Mouse (Mus musculus) heart, embryonic 14.5 days (tissue): ENCODE results near the gene Adck2. TPM values are rescaled to one million over a fixed set of nuclear protein-coding genes. Genes with fewer than 3 reads are reported as not detected.

Experiments used
- ATAC-seq: fragments of 200-750 bp; cut with Nextera tagmentation; 2 replicates; pipeline ENCODE4 v1.8.0; 2017; ENCODE audit warnings: low read depth, moderate TSS enrichment; ENCODE audit not compliant: insufficient number of reproducible peaks, insufficient read depth, low FRiP score
- H3K27ac ChIP-seq, 2 experiments: fragments of 200-500 bp in 1 of 2; fragments of 300-500 bp in 1 of 2; sonication (generic) in 1 of 2; replicated peaks in 1 of 2; 2 replicates each; pipeline ENCODE4 v1.5.1; 2012 to 2014; ENCODE audit warnings: low read depth in 2 of 2, low read length in 2 of 2, control low read depth in 1 of 2, mild to moderate bottlenecking in 1 of 2, mixed read lengths in 1 of 2; ENCODE audit not compliant: control insufficient read depth in 1 of 2, insufficient read depth in 1 of 2
- H3K27me3 ChIP-seq: fragments of 300-500 bp; sonication (generic); 2 replicates; pipeline ENCODE4 v1.6.1; 2014; ENCODE audit warnings: mild to moderate bottlenecking, low read length, control low read depth; ENCODE audit not compliant: control insufficient read depth, insufficient read depth
- H3K36me3 ChIP-seq: fragments of 300-500 bp; sonication (generic); 2 replicates; pipeline ENCODE4 v1.6.1; 2014; ENCODE audit warnings: mild to moderate bottlenecking, control low read depth, low read length, mixed read lengths; ENCODE audit not compliant: control insufficient read depth, insufficient read depth
- H3K4me1 ChIP-seq, 2 experiments: fragments of 200-500 bp in 1 of 2; fragments of 300-500 bp in 1 of 2; sonication (generic) in 1 of 2; 2 replicates each; pipeline ENCODE4 v1.6.1; 2012 to 2014; ENCODE audit warnings: low read length in 2 of 2, control low read depth in 1 of 2, mixed read lengths in 1 of 2; ENCODE audit not compliant: control insufficient read depth in 2 of 2, insufficient read depth in 2 of 2
- H3K4me2 ChIP-seq: fragments of 300-500 bp; sonication (generic); 2 replicates; pipeline ENCODE4 v1.6.1; 2014; ENCODE audit warnings: mild to moderate bottlenecking, low read length
- H3K4me3 ChIP-seq, 2 experiments: fragments of 200-500 bp in 1 of 2; fragments of 300-500 bp in 1 of 2; sonication (generic) in 1 of 2; 2 replicates each; pipeline ENCODE4 v1.5.1; 2012 to 2014; ENCODE audit warnings: low read length in 2 of 2, mild to moderate bottlenecking in 2 of 2, control low read depth in 1 of 2, low read depth in 1 of 2, moderate library complexity in 1 of 2; ENCODE audit not compliant: control insufficient read depth in 1 of 2, insufficient read depth in 1 of 2
- H3K9ac ChIP-seq: fragments of 300-500 bp; sonication (generic); 2 replicates; pipeline ENCODE4 v1.6.1; 2014; ENCODE audit warnings: mild to moderate bottlenecking, low read length
- H3K9me3 ChIP-seq: fragments of 300-500 bp; sonication (generic); 2 replicates; pipeline ENCODE4 v1.6.1; 2016; ENCODE audit warnings: low read length, control low read depth; ENCODE audit not compliant: control insufficient read depth
- WGBS: fragments of 180-500 bp; shearing (Covaris S2); extraction: QIAGEN DNeasy Blood & Tissue Kit; methylation state at CpG from one replicate; pipeline ENCODE4 v1.1.7; 2014; 5-methylcytosine and 5-hydroxymethylcytosine counted together
- polyA plus RNA-seq: library from polyadenylated mRNA; unstranded; fragments of >200 nt; fragmentation: Nextera tagmentation; extraction: Ambion mirVana; gene quantifications from 2 replicates; pipeline ENCODE4 v1.2.1, GENCODE M21; 2014

Gene Adck2
- polyA plus RNA-seq, 1 experiment from 2014 or later: 16.1 TPM

GRCm38 (mm10) chr6:39537276-39537675, 36.4 kb upstream of the Adck2 start:
- no peak overlapping the region for H3K4me2 ChIP-seq
- H3K9me3 ChIP-seq: no peaks in the 10 kb centered on the region
- no peak overlapping the region for H3K27ac ChIP-seq
- no peak for ATAC-seq
- no peaks in the 10 kb centered on the region for H3K36me3 ChIP-seq
- H3K27me3 ChIP-seq: no peaks in the 10 kb centered on the region
- WGBS: 92% methylated on average over 5 of the region's 5 CpGs
- no peak overlapping the region for H3K4me3 ChIP-seq
- H3K4me1 ChIP-seq: peaks cover 16 to 27% of the 10 kb centered on the region in 2 experiments
- H3K9ac ChIP-seq: no peak overlapping the region

DNA sequence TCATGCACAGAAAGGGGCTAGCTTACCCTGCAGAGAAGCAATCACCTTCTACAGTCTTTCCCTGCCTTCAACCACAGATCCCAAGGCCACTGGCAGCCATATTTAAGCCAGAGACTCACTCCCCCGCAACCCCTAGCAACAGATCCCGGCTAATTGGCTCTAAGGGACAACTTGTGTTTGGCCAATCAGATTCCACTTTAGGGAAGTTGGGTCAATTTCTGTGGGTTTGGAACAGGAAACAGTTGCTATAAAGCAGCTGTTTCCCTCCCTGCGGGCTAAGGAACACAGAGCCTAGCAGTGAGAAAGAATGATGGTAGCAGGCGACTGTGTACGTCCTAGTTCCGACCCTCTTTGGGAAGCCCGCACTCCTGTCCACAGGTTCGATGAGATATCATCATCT, 35.4 kb upstream of the Adck2 start:
- Histone ChIP-seq H3K4me3 (no peak overlapping the region), H3K27me3 (no peaks in the 10 kb centered on the region), H3K36me3 (no peaks in the 10 kb centered on the region), H3K9me3 (no peaks in the 10 kb centered on the region), H3K9ac (no peak overlapping the region), H3K4me1 (peaks cover 24 to 36% of the 10 kb centered on the region in 2 experiments), H3K27ac (peak overlapping the region; percentile 58 to 71), H3K4me2 (no peak overlapping the region)
- no peak for ATAC-seq
- WGBS: 73% methylated on average over 8 of the region's 8 CpGs

DNA sequence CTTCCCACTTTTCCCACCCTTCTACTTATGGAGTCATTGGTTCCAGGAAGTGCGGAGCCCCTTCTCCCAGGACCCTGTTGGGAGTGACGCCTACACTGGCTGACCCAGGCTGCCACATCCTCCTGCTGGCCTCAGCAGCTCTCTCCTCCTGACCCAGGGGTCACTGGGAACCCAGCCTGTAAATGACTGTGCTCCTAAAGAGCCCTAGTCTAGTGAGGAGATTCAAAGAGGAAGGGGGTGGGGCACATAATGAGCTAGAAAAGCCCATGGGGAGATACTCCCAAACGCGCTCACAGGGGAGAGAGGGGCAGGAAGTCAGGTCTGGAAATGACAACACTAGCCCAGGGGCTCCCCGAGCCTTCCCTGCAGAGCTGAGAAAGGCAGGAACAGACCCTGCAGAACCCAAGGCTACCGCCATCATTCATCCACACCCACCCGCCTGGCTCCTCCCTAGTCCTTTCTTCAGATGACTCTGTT, 34.0 kb upstream of the Adck2 start:
- Histone ChIP-seq H3K27ac (peak overlapping the region; percentile 68 to 71), H3K9ac (no peak overlapping the region; the same call in 1 of the 2 replicates), H3K36me3 (no peaks in the 10 kb centered on the region), H3K9me3 (no peaks in the 10 kb centered on the region), H3K4me3 (no peak overlapping the region), H3K4me1 (peaks cover 32 to 44% of the 10 kb centered on the region in 2 experiments), H3K4me2 (peak overlapping the region; percentile 54), H3K27me3 (no peaks in the 10 kb centered on the region)
- WGBS: 29% methylated on average over 7 of the region's 7 CpGs
- ATAC-seq: peak; percentile 63

DNA sequence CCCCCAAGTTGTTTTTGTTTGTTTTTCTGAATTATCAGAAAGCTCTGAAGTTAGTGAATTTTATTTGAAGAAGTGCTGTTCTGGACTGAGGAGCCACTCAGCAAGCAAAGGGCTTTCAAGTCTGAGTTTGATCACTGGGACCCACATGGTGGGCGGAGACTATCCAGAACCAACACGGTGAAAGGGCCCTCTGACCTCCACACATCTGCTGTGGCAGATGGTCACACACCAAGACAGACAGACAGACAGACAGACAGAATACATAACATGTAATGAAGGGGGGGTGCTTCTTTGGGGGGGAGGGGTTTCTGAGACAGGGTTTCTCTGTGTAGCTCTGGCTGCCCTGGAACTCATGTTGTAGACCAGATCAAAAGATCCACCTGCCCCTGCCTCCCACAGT, 33.1 kb upstream of the Adck2 start:
- 48% methylated on average over 2 of the region's 2 CpGs for WGBS
- Histone ChIP-seq H3K27ac (peak overlapping the region; percentile 68 to 71), H3K9me3 (no peaks in the 10 kb centered on the region), H3K4me1 (peaks cover 32 to 45% of the 10 kb centered on the region in 2 experiments), H3K27me3 (no peaks in the 10 kb centered on the region), H3K9ac (no peak overlapping the region), H3K4me3 (no peak overlapping the region), H3K36me3 (no peaks in the 10 kb centered on the region), H3K4me2 (peak overlapping the region; percentile 54)
- no peak for ATAC-seq

DNA sequence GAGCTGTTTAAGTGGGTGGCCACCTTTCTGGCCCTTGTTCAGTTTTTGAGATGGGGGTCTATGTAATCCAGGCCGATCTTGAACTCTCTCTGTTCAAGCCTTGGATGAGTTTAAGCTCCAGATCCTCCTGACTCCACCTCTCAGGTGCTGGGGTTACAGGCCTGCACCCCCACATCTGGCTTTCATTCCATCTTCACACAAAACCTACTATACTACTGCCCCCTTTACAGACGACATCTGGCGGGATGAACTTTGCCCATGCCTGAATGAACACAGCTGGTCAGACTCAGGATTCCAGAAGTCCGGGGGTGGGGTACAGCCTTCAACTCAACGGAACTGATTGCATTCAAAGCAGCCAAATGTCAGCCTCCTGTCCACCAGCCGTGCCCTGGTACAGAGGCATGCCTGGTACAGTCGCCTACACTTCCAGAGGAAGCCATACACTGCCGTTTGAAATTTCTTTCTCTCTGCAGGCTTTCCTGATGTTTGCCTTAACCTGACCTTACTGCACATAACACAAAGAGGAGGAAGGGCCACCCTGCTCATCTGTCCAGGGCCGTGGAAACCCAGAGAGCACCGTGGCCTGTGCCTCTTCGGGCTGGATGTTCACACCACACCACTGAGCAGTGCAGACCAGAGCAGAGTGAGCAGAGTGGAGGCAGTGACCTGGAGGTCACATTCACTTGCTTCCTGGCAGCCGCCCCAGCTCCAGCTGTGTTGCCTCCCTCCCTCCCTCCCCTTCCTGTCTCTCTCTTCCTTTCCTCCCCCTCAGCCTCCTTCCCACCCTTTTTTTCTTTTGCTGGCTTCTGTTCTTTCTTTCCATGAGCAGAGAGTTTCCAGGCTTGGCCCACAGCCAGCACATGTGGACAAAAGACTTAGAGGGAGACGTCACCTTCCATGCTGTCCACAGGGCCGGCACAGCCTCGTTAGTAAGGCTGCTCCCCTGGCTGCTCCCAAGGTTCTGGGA, 30.8 kb upstream of the Adck2 start:
- H3K27ac ChIP-seq: peak overlapping the region; percentile 86 to 88
- H3K4me1 ChIP-seq: peaks cover 32 to 46% of the 10 kb centered on the region in 2 experiments
- peak; percentile 89 for ATAC-seq
- H3K9ac ChIP-seq: peak overlapping the region; percentile 38
- no peak overlapping the region for H3K4me3 ChIP-seq
- peak overlapping the region; percentile 34 for H3K4me2 ChIP-seq
- H3K27me3 ChIP-seq: no peaks in the 10 kb centered on the region
- no peaks in the 10 kb centered on the region for H3K36me3 ChIP-seq
- whole genome bisulfite sequencing: 26% methylated on average over 15 of the region's 15 CpGs
- no peaks in the 10 kb centered on the region for H3K9me3 ChIP-seq

DNA sequence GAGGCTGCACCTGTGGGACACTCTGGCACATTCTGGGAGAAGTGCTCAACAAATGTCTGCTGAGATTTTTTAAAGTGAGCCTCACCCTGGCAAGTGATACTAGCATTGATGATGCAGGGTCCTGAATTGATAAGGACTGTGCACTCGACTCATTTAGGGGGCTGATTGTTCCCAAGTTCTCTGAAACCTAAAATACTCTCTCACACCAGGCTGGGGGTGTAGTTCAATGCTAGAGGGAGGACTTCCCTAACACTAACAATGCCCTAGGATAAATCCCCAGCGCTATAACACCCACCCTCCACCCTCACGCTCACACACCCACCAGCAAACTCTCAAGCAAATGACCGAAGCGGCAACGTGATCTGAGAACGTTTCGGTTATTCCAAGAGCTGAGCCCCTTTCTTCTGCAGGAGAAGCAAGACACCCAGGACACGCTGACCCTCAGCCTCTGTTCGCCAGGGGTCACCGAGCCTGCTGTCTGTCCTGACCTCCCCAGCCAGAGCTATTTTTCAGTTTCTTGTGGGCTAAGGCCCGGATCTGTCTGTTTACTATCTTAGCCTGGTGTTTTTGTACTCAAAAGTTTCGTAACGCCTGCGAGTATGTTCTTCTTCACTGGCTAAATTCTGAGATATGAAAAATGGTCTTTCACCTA, 29.8 kb upstream of the Adck2 start:
- H3K4me1 ChIP-seq: peaks cover 31 to 40% of the 10 kb centered on the region in 2 experiments
- H3K4me2 ChIP-seq: no peak overlapping the region
- H3K4me3 ChIP-seq: no peak overlapping the region
- 63% methylated on average over 15 of the region's 15 CpGs for WGBS
- no peaks in the 10 kb centered on the region for H3K36me3 ChIP-seq
- no peaks in the 10 kb centered on the region for H3K27me3 ChIP-seq
- peak overlapping the region; percentile 38 for H3K9ac ChIP-seq
- no peaks in the 10 kb centered on the region for H3K9me3 ChIP-seq
- no peak for ATAC-seq
- H3K27ac ChIP-seq: peak overlapping the region; percentile 86 to 88

DNA sequence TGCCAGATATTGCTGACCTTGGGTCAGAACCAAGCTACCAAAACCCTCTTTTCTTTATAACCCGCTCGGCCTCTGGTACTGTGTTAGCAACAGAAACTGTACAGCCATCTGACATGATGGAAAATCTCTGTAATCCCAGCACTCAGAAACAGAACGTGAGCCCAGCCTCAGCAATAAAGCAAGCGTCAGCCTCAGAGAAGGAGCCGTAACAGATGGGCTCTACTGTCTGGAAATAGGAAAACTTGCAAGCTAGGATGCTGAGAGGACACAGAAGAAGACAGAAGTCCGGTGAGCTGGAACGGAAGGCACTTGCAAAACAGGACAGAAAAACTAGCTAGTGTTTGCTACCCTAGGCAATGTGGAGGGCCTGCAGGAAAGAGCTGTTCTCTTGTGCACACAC, 28.2 kb upstream of the Adck2 start:
- Histone ChIP-seq H3K4me2 (no peak overlapping the region), H3K36me3 (no peaks in the 10 kb centered on the region), H3K9me3 (no peaks in the 10 kb centered on the region), H3K9ac (no peak overlapping the region), H3K27ac (0 out of 4 replicates have a peak overlapping the region, but pooled peaks of 1 of the 2 experiments have one; percentile 86), H3K4me1 (peaks cover 20 to 24% of the 10 kb centered on the region in 2 experiments), H3K4me3 (no peak overlapping the region), H3K27me3 (no peaks in the 10 kb centered on the region)
- WGBS: 86% methylated on average over 7 of the region's 7 CpGs
- ATAC-seq: no peak
